Mouse (Mus musculus) megakaryocyte, embryonic 14.5 days (primary cell): ENCODE data around the gene Itpa.

Experiments
- FLI1 ChIP-seq: IDR thresholded peaks from 2 replicates; pipeline ENCODE4 v1.6.1; 2012; ENCODE audit warnings: low read length, inconsistent platforms, mixed read lengths
- GATA1 ChIP-seq: IDR thresholded peaks from 3 replicates; pipeline ENCODE4 v1.6.1; 2012; ENCODE audit warnings: mixed read lengths, low read length, inconsistent platforms, borderline replicate concordance

- TF ChIP-seq FLI1 = no peak
- TF ChIP-seq GATA1 = no peak
Measured at GRCm38 (mm10) chr2:130724369-130724768, 57.0 kb downstream of the Itpa start.
